Mouse (Mus musculus) megakaryocyte-erythroid progenitor cell, adult 5-6 weeks (primary cell): ENCODE results near the gene Gm17018. TPM values are rescaled to one million over a fixed set of nuclear protein-coding genes. Genes with fewer than 3 reads are reported as not detected.

Source experiments
- ATAC-seq: replicated peaks from 2 replicates; pipeline ENCODE4 v1.8.0; 2016; ENCODE audit warnings: mild to moderate bottlenecking, inconsistent platforms; ENCODE audit not compliant: severe bottlenecking, poor library complexity, low FRiP score, low TSS enrichment
- total RNA-seq, 2 experiments: library from RNA; stranded (forward) in 1 of 2; stranded (reverse) in 1 of 2; fragments of 200-1000, 215-1000 nt in 1 of 2; fragments of >200 nt in 1 of 2; fragmentation: Nextera tagmentation in 1 of 2; gene quantifications; 2 replicates each; pipeline ENCODE4 v1.2.3; 2014 to 2017

Gene Gm17018
- total RNA-seq (2014; fragmentation: Nextera tagmentation) (22.0 and 30.6 TPM in 2 replicates), total RNA-seq (2017) (17.5 and 23.1 TPM in 2 replicates)

GRCm38 (mm10) chr19:45560153-45560890 lies at the start of gene Gm17018, which contains the start of gene Poll:
Gene Gm17018, plus strand, starts transcription at chr19:45560615.
Gene Poll, minus strand, starts transcription at chr19:45560531.
- ATAC-seq = peak; percentile 86

DNA sequence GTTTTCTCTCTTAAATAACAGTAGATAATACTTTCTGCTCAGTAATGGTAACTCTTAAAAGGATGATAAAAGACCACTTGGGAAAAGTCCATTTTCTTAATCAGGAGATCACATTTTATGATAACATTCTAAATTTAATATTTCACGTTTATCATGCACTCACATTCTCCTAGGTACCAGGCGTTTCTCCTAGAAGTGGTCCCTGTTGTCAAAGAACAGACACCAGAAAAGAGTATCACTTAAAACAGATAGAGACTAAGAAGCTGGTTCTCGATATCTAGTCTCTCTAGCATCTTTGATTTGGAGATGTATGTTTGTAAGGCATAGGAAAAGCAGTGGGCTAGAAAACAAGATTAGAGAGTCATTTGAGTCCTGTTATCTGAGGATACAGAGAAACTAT lies 49.7 kb upstream of the Gm17018 start:
- ATAC-seq = peak; percentile 50

- ATAC-seq = no peak
Measured at GRCm38 (mm10) chr19:45511406-45511805, 49.0 kb upstream of the Gm17018 start.

DNA sequence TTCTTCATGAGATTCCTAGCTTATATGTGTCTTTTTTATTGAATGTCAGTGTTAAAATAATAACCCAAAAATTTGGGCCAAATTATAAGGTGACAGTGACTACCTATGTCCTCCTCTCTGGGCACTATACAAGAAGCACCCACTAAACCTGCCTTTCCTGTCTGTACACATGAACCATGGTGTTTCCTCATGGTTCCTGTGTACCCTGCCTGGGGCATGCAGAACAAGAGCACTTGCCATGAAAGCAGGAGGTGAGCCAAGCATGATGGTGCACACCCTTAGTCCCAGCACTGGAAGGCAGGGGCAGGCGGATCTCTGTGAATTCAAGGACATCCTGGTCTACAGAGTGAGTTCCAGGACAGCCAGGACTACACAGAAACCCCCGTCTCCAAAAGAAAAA lies 45.1 kb upstream of the Gm17018 start:
- ATAC-seq = no peak

- no peak for ATAC-seq
Measured at GRCm38 (mm10) chr19:45516264-45516663, 44.2 kb upstream of the Gm17018 start.

DNA sequence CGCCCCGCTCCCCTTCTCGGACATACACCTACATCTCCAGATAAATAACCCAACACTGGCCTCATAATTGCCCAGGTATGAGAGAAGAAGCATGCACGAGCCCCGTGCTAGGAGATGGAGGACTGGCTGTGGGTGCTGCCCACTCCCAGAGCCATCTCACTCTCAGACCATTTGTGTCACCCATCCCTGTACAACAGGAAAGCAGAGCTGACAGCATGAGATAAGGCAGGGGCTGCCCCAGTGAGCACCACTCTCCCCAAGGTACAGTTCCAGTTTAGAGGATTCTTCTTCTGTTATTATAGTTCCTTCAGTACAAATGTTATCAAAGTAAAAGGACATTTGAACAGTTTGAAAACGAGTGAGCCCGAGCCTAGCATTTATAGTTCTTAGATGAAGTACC lies 33.0 kb upstream of the Gm17018 start:
- peak; percentile 71 for ATAC-seq

GRCm38 (mm10) chr19:45527931-45528534 lies 32.4 kb upstream of the Gm17018 start:
- peak; percentile 25; the same call in 1 of the 2 replicates for ATAC-seq

DNA sequence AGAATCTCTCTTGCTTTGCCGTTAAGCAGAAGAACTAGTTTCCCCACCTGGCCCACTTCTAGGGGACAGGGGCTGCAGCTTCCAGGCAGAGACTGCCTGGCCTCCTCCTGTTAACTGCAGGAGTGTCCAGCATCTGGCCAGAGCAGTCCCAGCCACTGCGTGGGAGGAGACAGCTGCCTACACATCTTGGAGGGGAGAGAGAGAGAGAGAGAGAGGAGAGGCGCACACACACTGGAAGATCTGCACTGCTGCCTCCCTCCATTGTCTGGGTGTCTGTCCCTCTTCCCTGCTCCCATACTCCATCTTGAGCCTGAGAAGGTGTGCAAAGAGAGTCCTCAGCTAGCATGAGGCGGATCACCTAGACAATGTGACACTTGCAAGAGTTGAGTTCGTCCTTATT lies 31.1 kb upstream of the Gm17018 start:
- ATAC-seq = no peak

GRCm38 (mm10) chr19:45530200-45530995 lies 30.0 kb upstream of the Gm17018 start:
- ATAC-seq = peak; percentile 64

DNA sequence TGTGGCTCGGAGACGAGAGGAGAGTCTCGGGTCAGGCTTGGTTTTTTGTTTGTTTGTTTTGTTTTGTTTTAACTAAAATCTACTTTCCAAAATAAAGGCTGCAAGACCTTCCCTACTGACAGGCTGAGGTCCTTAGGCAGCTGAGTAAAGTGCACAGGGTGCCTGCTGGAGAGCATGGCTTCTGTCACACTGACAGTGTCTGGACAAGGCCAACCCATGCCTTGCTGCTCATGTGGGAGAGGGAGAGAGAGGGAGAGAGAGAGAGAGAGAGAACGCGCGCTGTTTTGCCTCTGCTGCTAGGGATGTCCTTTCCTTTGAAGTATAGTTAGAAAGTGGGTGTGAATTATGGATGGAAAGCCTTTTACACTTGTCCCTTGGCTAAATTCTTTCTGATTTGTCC lies 28.9 kb upstream of the Gm17018 start:
- no peak for ATAC-seq

DNA sequence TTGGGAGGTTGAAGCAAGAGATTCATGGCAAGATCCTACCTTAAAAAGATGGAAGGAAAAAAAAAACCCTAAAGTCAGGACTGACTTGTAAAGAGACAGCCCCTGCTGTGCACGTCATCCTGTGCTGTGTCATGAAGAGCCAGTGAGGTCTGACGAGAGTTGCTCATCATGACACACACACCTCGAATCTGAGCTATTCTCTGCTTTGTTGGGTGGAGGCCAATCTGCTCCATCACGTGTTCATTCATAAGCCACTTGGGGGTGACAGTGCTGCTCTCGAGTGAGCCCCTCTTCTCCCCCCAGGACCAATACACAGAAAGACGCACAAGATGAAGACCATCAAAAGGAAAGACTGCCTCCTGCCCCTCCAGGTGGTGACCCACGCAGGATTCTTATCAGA lies 26.8 kb upstream of the Gm17018 start:
- no peak for ATAC-seq

- no peak for ATAC-seq
Measured at GRCm38 (mm10) chr19:45535214-45535735, 25.1 kb upstream of the Gm17018 start.

DNA sequence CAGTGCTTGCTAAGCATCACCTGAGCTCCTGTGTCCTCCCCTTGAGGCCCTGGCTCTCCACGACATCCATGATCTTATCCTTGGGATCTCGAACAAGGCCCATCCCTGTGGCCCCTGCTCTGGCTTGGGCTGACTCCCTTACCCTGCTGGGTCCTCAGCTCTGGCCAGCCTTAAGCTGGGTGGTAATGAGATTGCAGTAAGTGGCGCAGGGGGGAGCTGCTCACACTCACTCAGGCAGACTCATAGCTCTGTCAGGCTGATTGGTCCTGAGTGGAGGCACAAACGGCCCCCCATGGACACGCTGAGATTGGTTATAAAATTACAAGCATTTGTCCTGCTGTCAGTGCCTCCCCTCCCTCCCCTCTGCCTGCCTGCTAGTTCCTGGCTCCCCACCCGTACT lies 24.5 kb upstream of the Gm17018 start:
- ATAC-seq = no peak

- peak; percentile 67 for ATAC-seq
Measured at GRCm38 (mm10) chr19:45537505-45537904, 22.9 kb upstream of the Gm17018 start.

DNA sequence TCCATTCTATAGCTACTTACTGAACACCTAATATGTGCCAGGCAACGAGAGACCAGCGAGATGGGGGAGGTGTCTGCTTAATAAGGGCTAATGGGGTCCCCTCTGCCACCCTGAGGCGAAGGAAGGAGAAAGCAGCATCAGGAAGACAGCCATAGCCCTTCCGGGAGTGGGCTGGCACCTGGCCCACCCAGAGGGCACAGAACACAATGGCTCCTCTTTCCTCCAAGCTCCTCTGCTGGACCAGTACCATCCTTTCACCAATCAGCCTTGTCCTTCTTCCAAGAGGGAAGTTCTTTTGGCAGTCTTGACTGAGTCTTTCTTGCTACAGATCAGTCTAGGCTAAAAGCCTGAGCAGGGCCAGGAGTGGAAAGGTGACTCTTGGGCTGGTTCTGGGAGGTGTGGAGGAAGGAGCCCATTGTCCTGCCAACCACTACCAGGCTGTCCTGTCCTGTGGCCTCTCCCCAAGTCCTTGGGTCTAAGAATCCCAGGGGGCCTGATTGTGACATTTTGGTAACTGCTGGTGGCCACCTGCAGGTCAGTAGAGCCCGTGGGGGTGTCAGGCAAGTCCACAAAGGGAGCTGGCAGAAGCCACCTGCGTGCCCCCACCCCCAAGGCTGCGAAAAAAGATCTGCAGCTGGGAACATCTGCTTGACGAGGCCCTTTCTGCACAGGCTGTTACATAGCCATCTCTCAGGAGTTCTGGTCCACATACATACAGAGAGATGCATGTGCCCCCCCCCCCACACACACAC lies 19.6 kb upstream of the Gm17018 start:
- ATAC-seq = no peak

- no peak for ATAC-seq
Measured at GRCm38 (mm10) chr19:45541409-45542041, 18.9 kb upstream of the Gm17018 start.

DNA sequence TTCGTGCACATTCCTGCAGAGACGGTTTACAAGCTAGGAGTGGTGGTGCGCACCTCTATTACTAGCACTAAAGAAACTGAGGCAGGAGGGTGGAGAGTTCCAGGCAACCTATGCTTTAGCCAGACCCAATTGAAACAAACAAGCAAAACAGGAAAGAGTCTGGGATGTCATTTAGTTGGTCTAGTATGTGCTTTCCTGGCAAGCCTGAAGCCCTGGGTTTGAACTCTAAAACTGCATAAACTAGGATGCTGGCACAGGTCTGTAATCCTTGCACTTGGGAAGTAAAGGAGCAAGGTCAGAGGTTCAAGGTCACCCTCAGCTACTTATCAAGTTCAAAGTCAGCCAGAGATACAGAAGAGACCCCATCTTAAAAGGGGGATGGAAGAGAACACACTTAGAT lies 18.4 kb upstream of the Gm17018 start:
- ATAC-seq = no peak

- no peak for ATAC-seq
Measured at GRCm38 (mm10) chr19:45544152-45544924, 16.1 kb upstream of the Gm17018 start.
